Mouse (Mus musculus): Measurements from ENCODE around the gene Tmem126b. TPM values are rescaled to one million over a fixed set of nuclear protein-coding genes. Genes with fewer than 3 reads are reported as not detected.

Gene Tmem126b
- polyA plus RNA-seq, 1 experiment from 2014 or later: 41.8 TPM

- no peak for DNase-seq (ENCODE audit: low spot score)
- no peak overlapping the region for H3K27ac ChIP-seq (ENCODE audit: low read depth, low read length)
- WGBS: 62% methylated on average over 10 of the region's 10 CpGs
- no peaks in the 10 kb centered on the region for H3K9me3 ChIP-seq (ENCODE audit: control insufficient read depth, low read length)
- no peak overlapping the region for H3K4me3 ChIP-seq (ENCODE audit: low read depth, low read length)
- no peaks in the 10 kb centered on the region for H3K36me3 ChIP-seq (ENCODE audit: control insufficient read depth, insufficient read depth, low read length)
- H3K9ac ChIP-seq (ENCODE audit: low read length): no peak overlapping the region
- ATAC-seq (ENCODE audit: insufficient read depth, low FRiP score, low TSS enrichment): no peak
- peaks cover 9% of the 10 kb centered on the region for H3K4me1 ChIP-seq (ENCODE audit: control insufficient read depth, insufficient read depth, low read length)
- no peak overlapping the region for H3K4me2 ChIP-seq (ENCODE audit: low read depth)
- no peaks in the 10 kb centered on the region for H3K27me3 ChIP-seq (ENCODE audit: control insufficient read depth, insufficient read depth, low read length)
Observed at GRCm38 (mm10) chr7:90460330-90460729, 15.5 kb downstream of the Tmem126b start.

GRCm38 (mm10) chr7:90457517-90457916 is 18.3 kb downstream of the Tmem126b start:
- peak overlapping the region; percentile 78 for H3K9ac ChIP-seq (ENCODE audit: low read length)
- no peaks in the 10 kb centered on the region for H3K9me3 ChIP-seq (ENCODE audit: control insufficient read depth, low read length)
- no peaks in the 10 kb centered on the region for H3K27me3 ChIP-seq (ENCODE audit: control insufficient read depth, insufficient read depth, low read length)
- H3K4me3 ChIP-seq (ENCODE audit: low read depth, low read length): peak overlapping the region; percentile 70
- no peaks in the 10 kb centered on the region for H3K36me3 ChIP-seq (ENCODE audit: control insufficient read depth, insufficient read depth, low read length)
- DNase-seq (ENCODE audit: low spot score): peak; percentile 35
- H3K27ac ChIP-seq (ENCODE audit: low read depth, low read length): peak overlapping the region; percentile 82
- peak; percentile 73 for ATAC-seq (ENCODE audit: insufficient read depth, low FRiP score, low TSS enrichment)
- WGBS: 28% methylated on average over 10 of the region's 10 CpGs
- H3K4me2 ChIP-seq (ENCODE audit: low read depth): peak overlapping the region; percentile 65
- peaks cover 9% of the 10 kb centered on the region for H3K4me1 ChIP-seq (ENCODE audit: control insufficient read depth, insufficient read depth, low read length)

GRCm38 (mm10) chr7:90456845-90457468 is 18.8 kb downstream of the Tmem126b start, which contains the start of gene Tmem126a:
Tmem126a (minus strand) TSS chr7:90457229.
- ATAC-seq (ENCODE audit: insufficient read depth, low FRiP score, low TSS enrichment): peak; percentile 98
- Histone ChIP-seq H3K4me2 (ENCODE audit: low read depth) (peak within 1 kb of the TSS; percentile 65), H3K4me1 (ENCODE audit: control insufficient read depth, insufficient read depth, low read length) (peaks cover 9% of the 10 kb centered on the region), H3K9ac (ENCODE audit: low read length) (peak within 1 kb of the TSS; percentile 78), H3K4me3 (ENCODE audit: low read depth, low read length) (peak within 1 kb of the TSS; percentile 70), H3K9me3 (ENCODE audit: control insufficient read depth, low read length) (no peaks in the 10 kb centered on the region), H3K36me3 (ENCODE audit: control insufficient read depth, insufficient read depth, low read length) (no peaks in the 10 kb centered on the region), H3K27me3 (ENCODE audit: control insufficient read depth, insufficient read depth, low read length) (no peaks in the 10 kb centered on the region), H3K27ac (ENCODE audit: low read depth, low read length) (peak within 1 kb of the TSS; percentile 82)
- WGBS: under 1% methylated on average over 41 of the region's 41 CpGs
- peak; percentile 90 for DNase-seq (ENCODE audit: low spot score)

- no peak for DNase-seq (ENCODE audit: low spot score)
- no peak overlapping the region for H3K27ac ChIP-seq (ENCODE audit: low read depth, low read length)
- ATAC-seq (ENCODE audit: insufficient read depth, low FRiP score, low TSS enrichment): no peak
Observed at GRCm38 (mm10) chr7:90456149-90456844, 19.5 kb downstream of the Tmem126b start.

GRCm38 (mm10) chr7:90444206-90444605 is 31.6 kb downstream of the Tmem126b start:
- DNase-seq (ENCODE audit: low spot score): no peak
- under 1% methylated on average over 6 of the region's 6 CpGs for WGBS

More at GRCm38 (mm10) chr7:90456149-90456844, 19.5 kb downstream of the Tmem126b start:
- WGBS: 38% methylated on average over 7 of the region's 7 CpGs
- Histone ChIP-seq H3K27me3 (ENCODE audit: control insufficient read depth, insufficient read depth, low read length) (no peaks in the 10 kb centered on the region), H3K36me3 (ENCODE audit: control insufficient read depth, insufficient read depth, low read length) (0 out of 2 replicates have a peak, but pooled peaks cover 2% of the 10 kb centered on the region), H3K4me3 (ENCODE audit: low read depth, low read length) (peak overlapping the region; percentile 70), H3K4me1 (ENCODE audit: control insufficient read depth, insufficient read depth, low read length) (peaks cover 9% of the 10 kb centered on the region), H3K4me2 (ENCODE audit: low read depth) (peak overlapping the region; percentile 65), H3K9ac (ENCODE audit: low read length) (peak overlapping the region; percentile 78; the same call in 1 of the 2 replicates), H3K9me3 (ENCODE audit: control insufficient read depth, low read length) (no peaks in the 10 kb centered on the region)

GRCm38 (mm10) chr7:90443101-90444091 is 32.4 kb downstream of the Tmem126b start:
- H3K36me3 ChIP-seq (ENCODE audit: control insufficient read depth, insufficient read depth, low read length): no peaks in the 10 kb centered on the region
- no peaks in the 10 kb centered on the region for H3K9me3 ChIP-seq (ENCODE audit: control insufficient read depth, low read length)
- H3K4me3 ChIP-seq (ENCODE audit: low read depth, low read length): peak overlapping the region; percentile 96
- ATAC-seq (ENCODE audit: insufficient read depth, low FRiP score, low TSS enrichment) (peak; percentile 67), DNase-seq (ENCODE audit: low spot score) (peak; percentile 82)
- under 1% methylated on average over 123 of the region's 123 CpGs for WGBS
- peaks cover 6% of the 10 kb centered on the region; the same call in 1 of the 2 replicates for H3K4me1 ChIP-seq (ENCODE audit: control insufficient read depth, insufficient read depth, low read length)
- no peaks in the 10 kb centered on the region for H3K27me3 ChIP-seq (ENCODE audit: control insufficient read depth, insufficient read depth, low read length)
- peak overlapping the region; percentile 98 for H3K27ac ChIP-seq (ENCODE audit: low read depth, low read length)
- H3K9ac ChIP-seq (ENCODE audit: low read length): peak overlapping the region; percentile 99
- peak overlapping the region; percentile 96 for H3K4me2 ChIP-seq (ENCODE audit: low read depth)

More at GRCm38 (mm10) chr7:90444206-90444605, 31.6 kb downstream of the Tmem126b start:
- H3K9me3 ChIP-seq (ENCODE audit: control insufficient read depth, low read length): no peaks in the 10 kb centered on the region
- peaks cover 6% of the 10 kb centered on the region; the same call in 1 of the 2 replicates for H3K4me1 ChIP-seq (ENCODE audit: control insufficient read depth, insufficient read depth, low read length)
- H3K27me3 ChIP-seq (ENCODE audit: control insufficient read depth, insufficient read depth, low read length): no peaks in the 10 kb centered on the region
- H3K4me2 ChIP-seq (ENCODE audit: low read depth): peak overlapping the region; percentile 96
- H3K4me3 ChIP-seq (ENCODE audit: low read depth, low read length): peak overlapping the region; percentile 96
- no peak for ATAC-seq (ENCODE audit: insufficient read depth, low FRiP score, low TSS enrichment)
- peak overlapping the region; percentile 98; the same call in 1 of the 2 replicates for H3K27ac ChIP-seq (ENCODE audit: low read depth, low read length)
- H3K36me3 ChIP-seq (ENCODE audit: control insufficient read depth, insufficient read depth, low read length): no peaks in the 10 kb centered on the region
- peak overlapping the region; percentile 99 for H3K9ac ChIP-seq (ENCODE audit: low read length)

GRCm38 (mm10) chr7:90442518-90443080 is 33.2 kb downstream of the Tmem126b start, which contains the start of gene Crebzf:
Crebzf (plus strand) TSS chr7:90442729.
- no peaks in the 10 kb centered on the region for H3K36me3 ChIP-seq (ENCODE audit: control insufficient read depth, insufficient read depth, low read length)
- no peaks in the 10 kb centered on the region for H3K27me3 ChIP-seq (ENCODE audit: control insufficient read depth, insufficient read depth, low read length)
- H3K9me3 ChIP-seq (ENCODE audit: control insufficient read depth, low read length): no peaks in the 10 kb centered on the region
- DNase-seq (ENCODE audit: low spot score): peak; percentile 98
- WGBS: under 1% methylated on average over 46 of the region's 54 CpGs
- peak within 1 kb of the TSS; percentile 98 for H3K27ac ChIP-seq (ENCODE audit: low read depth, low read length)
- H3K9ac ChIP-seq (ENCODE audit: low read length): peak within 1 kb of the TSS; percentile 99
- H3K4me3 ChIP-seq (ENCODE audit: low read depth, low read length): peak within 1 kb of the TSS; percentile 96
- ATAC-seq (ENCODE audit: insufficient read depth, low FRiP score, low TSS enrichment): peak; percentile 95
- peaks cover 6% of the 10 kb centered on the region; the same call in 1 of the 2 replicates for H3K4me1 ChIP-seq (ENCODE audit: control insufficient read depth, insufficient read depth, low read length)
- H3K4me2 ChIP-seq (ENCODE audit: low read depth): peak within 1 kb of the TSS; percentile 96
